Mouse (Mus musculus): ENCODE measurements at regions not wholly inside any gene's neighbourhood (a gene's known extent, or its start where the extent isn't known, plus 50 kb on each side); places are given as distances from the start of the nearest gene placed in this dataset.

GRCm38 (mm10) chr4:47838411-47838810 lies 206.5 kb upstream of the Nr4a3 start:
- TF ChIP-seq CTCF (IDR thresholded peaks at IDR 0.05; ENCODE audit: borderline replicate concordance, insufficient read depth, low read length) = no peak
- no peak for TF ChIP-seq POLR2A (IDR thresholded peaks at IDR 0.05; ENCODE audit: low read depth, low read length)

All from embryonic fibroblast, embryonic 13.5 days (primary cell).